Mouse (Mus musculus): ENCODE data around the gene Fsip1. TPM values are rescaled to one million over a fixed set of nuclear protein-coding genes. Genes with fewer than 3 reads are reported as not detected.

Gene Fsip1
- polyA plus RNA-seq, 1 experiment from 2014 or later = 0.11 TPM

- Histone ChIP-seq H3K4me1 (ENCODE audit: control insufficient read depth, insufficient read depth, low read length) (no peaks in the 10 kb centered on the region; the same call in 1 of the 2 replicates), H3K27me3 (ENCODE audit: control insufficient read depth, insufficient read depth, low read length) (no peaks in the 10 kb centered on the region), H3K9me3 (replicated peaks; ENCODE audit: control insufficient read depth, low read length) (0 out of 2 replicates have a peak, but pooled peaks cover 2% of the 10 kb centered on the region), H3K4me2 (ENCODE audit: low read depth, low read length) (no peak overlapping the region), H3K4me3 (ENCODE audit: low read length) (no peak overlapping the region), H3K27ac (ENCODE audit: low read length) (no peak overlapping the region), H3K36me3 (ENCODE audit: control insufficient read depth, insufficient read depth) (no peaks in the 10 kb centered on the region), H3K9ac (ENCODE audit: low read length) (no peak overlapping the region)
- 86% methylated on average over 10 of the region's 10 CpGs for WGBS
- no peak for ATAC-seq (replicated peaks; ENCODE audit: extremely low read depth, insufficient read depth, low FRiP score)
These were observed 82.0 kb downstream of the Fsip1 start for GRCm38 (mm10) chr2:118174558-118175383.

GRCm38 (mm10) chr2:118168225-118168624, 88.5 kb downstream of the Fsip1 start:
- Histone ChIP-seq H3K9me3 (replicated peaks; ENCODE audit: control insufficient read depth, low read length) (0 out of 2 replicates have a peak, but pooled peaks cover 2% of the 10 kb centered on the region), H3K27me3 (ENCODE audit: control insufficient read depth, insufficient read depth, low read length) (no peaks in the 10 kb centered on the region), H3K27ac (ENCODE audit: low read length) (no peak overlapping the region), H3K9ac (ENCODE audit: low read length) (no peak overlapping the region), H3K36me3 (ENCODE audit: control insufficient read depth, insufficient read depth) (no peaks in the 10 kb centered on the region), H3K4me1 (ENCODE audit: control insufficient read depth, insufficient read depth, low read length) (no peaks in the 10 kb centered on the region), H3K4me3 (ENCODE audit: low read length) (no peak overlapping the region), H3K4me2 (ENCODE audit: low read depth, low read length) (no peak overlapping the region)
- no peak for ATAC-seq (replicated peaks; ENCODE audit: extremely low read depth, insufficient read depth, low FRiP score)
- WGBS = 62% methylated on average over 1 of the region's 1 CpGs

GRCm38 (mm10) chr2:118167731-118168130, 89.0 kb downstream of the Fsip1 start:
- no peak overlapping the region for H3K4me2 ChIP-seq (ENCODE audit: low read depth, low read length)
- no peaks in the 10 kb centered on the region for H3K4me1 ChIP-seq (ENCODE audit: control insufficient read depth, insufficient read depth, low read length)
- H3K27me3 ChIP-seq (ENCODE audit: control insufficient read depth, insufficient read depth, low read length) = no peaks in the 10 kb centered on the region
- H3K27ac ChIP-seq (ENCODE audit: low read length) = no peak overlapping the region
- no peak overlapping the region for H3K4me3 ChIP-seq (ENCODE audit: low read length)
- 0 out of 2 replicates have a peak, but pooled peaks cover 2% of the 10 kb centered on the region for H3K9me3 ChIP-seq (replicated peaks; ENCODE audit: control insufficient read depth, low read length)
- no peak for ATAC-seq (replicated peaks; ENCODE audit: extremely low read depth, insufficient read depth, low FRiP score)
- WGBS = 40% methylated on average over 4 of the region's 4 CpGs
- no peak overlapping the region for H3K9ac ChIP-seq (ENCODE audit: low read length)
- no peaks in the 10 kb centered on the region for H3K36me3 ChIP-seq (ENCODE audit: control insufficient read depth, insufficient read depth)

DNA sequence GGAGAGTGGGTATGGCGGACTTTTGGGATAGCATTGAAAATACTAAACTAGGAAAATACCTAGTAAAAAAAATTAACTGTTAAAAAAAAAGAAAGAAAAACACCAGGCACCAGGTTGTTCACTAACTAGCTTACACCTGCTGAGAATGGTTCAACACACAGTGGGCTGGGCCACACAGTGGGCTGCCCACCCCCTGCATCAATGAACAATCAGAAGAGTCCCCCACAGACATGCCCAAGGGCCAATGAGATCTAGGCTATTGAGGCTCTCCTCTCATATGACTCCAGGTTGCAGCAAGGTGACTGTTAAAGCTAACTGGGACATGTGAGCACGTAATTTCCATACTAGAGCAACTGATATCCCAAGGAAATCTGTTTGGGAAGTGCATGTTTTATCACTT, 91.1 kb downstream of the Fsip1 start:
- no peak overlapping the region for H3K4me3 ChIP-seq (ENCODE audit: low read length)
- no peak for ATAC-seq (replicated peaks; ENCODE audit: extremely low read depth, insufficient read depth, low FRiP score)
- 86% methylated on average over 2 of the region's 2 CpGs for WGBS
- no peaks in the 10 kb centered on the region for H3K27me3 ChIP-seq (ENCODE audit: control insufficient read depth, insufficient read depth, low read length)
- H3K4me1 ChIP-seq (ENCODE audit: control insufficient read depth, insufficient read depth, low read length) = peaks cover under 1% of the 10 kb centered on the region
- H3K4me2 ChIP-seq (ENCODE audit: low read depth, low read length) = no peak overlapping the region
- no peaks in the 10 kb centered on the region for H3K36me3 ChIP-seq (ENCODE audit: control insufficient read depth, insufficient read depth)
- H3K27ac ChIP-seq (ENCODE audit: low read length) = no peak overlapping the region
- no peak overlapping the region for H3K9ac ChIP-seq (ENCODE audit: low read length)
- 0 out of 2 replicates have a peak, but pooled peaks cover 2% of the 10 kb centered on the region for H3K9me3 ChIP-seq (replicated peaks; ENCODE audit: control insufficient read depth, low read length)

DNA sequence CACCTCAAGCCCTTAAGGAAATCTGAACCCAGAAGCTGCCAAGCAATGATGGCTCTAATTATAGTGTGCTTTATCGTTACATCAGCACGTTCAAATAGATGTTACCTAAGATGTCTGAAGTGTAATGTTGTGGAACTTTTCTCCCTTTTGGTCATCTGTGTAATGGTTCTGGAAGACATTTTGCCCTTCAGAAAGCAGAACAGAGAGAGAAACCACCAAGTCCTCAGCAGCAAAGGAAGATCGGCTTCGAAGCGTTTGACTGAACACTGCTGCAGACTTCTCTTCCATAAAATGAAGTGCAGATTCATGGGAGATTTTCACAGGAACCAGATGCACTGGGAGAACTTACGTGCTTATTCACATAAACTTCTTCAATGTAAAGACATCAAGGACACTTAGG, 92.6 kb downstream of the Fsip1 start:
- Histone ChIP-seq H3K9me3 (replicated peaks; ENCODE audit: control insufficient read depth, low read length) (no peaks in the 10 kb centered on the region), H3K4me1 (ENCODE audit: control insufficient read depth, insufficient read depth, low read length) (peaks cover 6% of the 10 kb centered on the region), H3K4me3 (ENCODE audit: low read length) (no peak overlapping the region), H3K4me2 (ENCODE audit: low read depth, low read length) (no peak overlapping the region), H3K36me3 (ENCODE audit: control insufficient read depth, insufficient read depth) (no peaks in the 10 kb centered on the region), H3K27ac (ENCODE audit: low read length) (no peak overlapping the region), H3K27me3 (ENCODE audit: control insufficient read depth, insufficient read depth, low read length) (no peaks in the 10 kb centered on the region), H3K9ac (ENCODE audit: low read length) (no peak overlapping the region)
- WGBS = 87% methylated on average over 6 of the region's 6 CpGs
- no peak for ATAC-seq (replicated peaks; ENCODE audit: extremely low read depth, insufficient read depth, low FRiP score)

DNA sequence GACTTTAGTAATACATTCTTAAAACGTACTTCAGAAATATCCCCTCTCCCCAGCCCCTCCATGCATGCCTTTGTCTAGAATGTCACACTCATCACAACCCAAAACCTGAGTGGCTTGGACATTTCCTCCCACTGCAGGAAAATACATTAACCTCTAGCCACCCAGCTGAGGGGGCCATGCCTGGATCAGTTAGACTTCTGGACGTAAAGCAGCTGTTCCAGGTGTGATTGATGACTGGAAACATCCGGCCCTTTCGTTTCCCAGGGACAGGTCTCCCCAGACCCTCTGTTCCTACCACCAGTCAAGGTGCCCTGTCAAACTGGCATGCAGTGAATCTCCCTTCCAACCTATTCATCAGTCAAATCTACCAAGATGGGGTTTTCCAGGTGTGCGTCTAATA, 94.3 kb downstream of the Fsip1 start:
- peaks cover 6% of the 10 kb centered on the region for H3K4me1 ChIP-seq (ENCODE audit: control insufficient read depth, insufficient read depth, low read length)
- no peak overlapping the region for H3K9ac ChIP-seq (ENCODE audit: low read length)
- no peak overlapping the region for H3K4me2 ChIP-seq (ENCODE audit: low read depth, low read length)
- H3K9me3 ChIP-seq (replicated peaks; ENCODE audit: control insufficient read depth, low read length) = no peaks in the 10 kb centered on the region
- 69% methylated on average over 5 of the region's 5 CpGs for WGBS
- H3K4me3 ChIP-seq (ENCODE audit: low read length) = no peak overlapping the region
- no peaks in the 10 kb centered on the region for H3K27me3 ChIP-seq (ENCODE audit: control insufficient read depth, insufficient read depth, low read length)
- no peaks in the 10 kb centered on the region for H3K36me3 ChIP-seq (ENCODE audit: control insufficient read depth, insufficient read depth)
- no peak for ATAC-seq (replicated peaks; ENCODE audit: extremely low read depth, insufficient read depth, low FRiP score)
- H3K27ac ChIP-seq (ENCODE audit: low read length) = no peak overlapping the region

DNA sequence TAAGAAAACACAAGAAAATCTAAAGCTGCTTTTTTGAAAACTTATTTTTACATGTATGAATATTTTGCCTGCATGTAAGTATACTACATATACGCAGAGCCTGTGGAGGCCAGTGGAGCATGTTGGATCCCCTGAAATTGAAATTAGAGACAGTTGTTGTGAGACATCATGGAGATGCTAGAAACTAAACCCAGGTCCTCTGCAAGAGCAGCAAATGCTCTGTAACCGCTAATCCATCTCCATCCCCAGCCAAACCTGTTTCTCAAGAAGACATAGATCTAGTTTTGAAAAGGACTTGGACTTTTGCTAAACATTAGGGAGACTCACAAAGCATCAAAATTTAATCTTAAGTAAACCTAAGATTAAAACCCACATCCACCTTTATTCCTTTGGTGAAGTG, 95.8 kb downstream of the Fsip1 start:
- Histone ChIP-seq H3K9me3 (replicated peaks; ENCODE audit: control insufficient read depth, low read length) (no peaks in the 10 kb centered on the region), H3K4me3 (ENCODE audit: low read length) (no peak overlapping the region), H3K4me2 (ENCODE audit: low read depth, low read length) (no peak overlapping the region), H3K36me3 (ENCODE audit: control insufficient read depth, insufficient read depth) (no peaks in the 10 kb centered on the region), H3K27ac (ENCODE audit: low read length) (no peak overlapping the region), H3K9ac (ENCODE audit: low read length) (no peak overlapping the region), H3K27me3 (ENCODE audit: control insufficient read depth, insufficient read depth, low read length) (no peaks in the 10 kb centered on the region), H3K4me1 (ENCODE audit: control insufficient read depth, insufficient read depth, low read length) (peaks cover 6% of the 10 kb centered on the region)
- no peak for ATAC-seq (replicated peaks; ENCODE audit: extremely low read depth, insufficient read depth, low FRiP score)
- WGBS = 79% methylated on average over 2 of the region's 2 CpGs

- Histone ChIP-seq H3K4me1 (ENCODE audit: control insufficient read depth, insufficient read depth, low read length) (peaks cover 6% of the 10 kb centered on the region), H3K27ac (ENCODE audit: low read length) (no peak overlapping the region), H3K9ac (ENCODE audit: low read length) (no peak overlapping the region), H3K9me3 (replicated peaks; ENCODE audit: control insufficient read depth, low read length) (no peaks in the 10 kb centered on the region), H3K27me3 (ENCODE audit: control insufficient read depth, insufficient read depth, low read length) (no peaks in the 10 kb centered on the region), H3K4me3 (ENCODE audit: low read length) (no peak overlapping the region), H3K36me3 (ENCODE audit: control insufficient read depth, insufficient read depth) (no peaks in the 10 kb centered on the region), H3K4me2 (ENCODE audit: low read depth, low read length) (no peak overlapping the region)
- no peak for ATAC-seq (replicated peaks; ENCODE audit: extremely low read depth, insufficient read depth, low FRiP score)
- 32% methylated on average over 6 of the region's 6 CpGs for WGBS
These were observed 96.2 kb downstream of the Fsip1 start for GRCm38 (mm10) chr2:118160547-118160946.

GRCm38 (mm10) chr2:118159126-118159525, 97.6 kb downstream of the Fsip1 start:
- H3K9me3 ChIP-seq (replicated peaks; ENCODE audit: control insufficient read depth, low read length) = no peaks in the 10 kb centered on the region
- WGBS = 61% methylated on average over 6 of the region's 6 CpGs

More at GRCm38 (mm10) chr2:118159126-118159525, 97.6 kb downstream of the Fsip1 start:
- Histone ChIP-seq H3K27ac (ENCODE audit: low read length) (no peak overlapping the region), H3K4me1 (ENCODE audit: control insufficient read depth, insufficient read depth, low read length) (peaks cover 6% of the 10 kb centered on the region), H3K9ac (ENCODE audit: low read length) (no peak overlapping the region), H3K4me3 (ENCODE audit: low read length) (no peak overlapping the region), H3K27me3 (ENCODE audit: control insufficient read depth, insufficient read depth, low read length) (no peaks in the 10 kb centered on the region), H3K36me3 (ENCODE audit: control insufficient read depth, insufficient read depth) (no peaks in the 10 kb centered on the region), H3K4me2 (ENCODE audit: low read depth, low read length) (no peak overlapping the region)
- no peak for ATAC-seq (replicated peaks; ENCODE audit: extremely low read depth, insufficient read depth, low FRiP score)
